Mouse (Mus musculus) 3T3-L1 (cell line): ENCODE measurements around the gene Abcb1b.
"Not testable (repeated sequence)": the region's sequence is repeated elsewhere in the genome, so short reads cannot be mapped to it uniquely, and the experiment has no call there.

Experiments used
- DNase-seq: peaks from one replicate; pipeline ENCODE4 v3.0.0-alpha.2; 2015; ENCODE audit warnings: low read depth, low spot score

Abcb1b gene

GRCm38 (mm10) chr5:8863580-8864337 lies 65.8 kb downstream of the Abcb1b start:
- no peak for DNase-seq

- not testable (repeated sequence) for DNase-seq
Observed at GRCm38 (mm10) chr5:8865630-8866029, 67.7 kb downstream of the Abcb1b start.

GRCm38 (mm10) chr5:8866366-8866765 lies 68.4 kb downstream of the Abcb1b start:
- no peak for DNase-seq

DNA sequence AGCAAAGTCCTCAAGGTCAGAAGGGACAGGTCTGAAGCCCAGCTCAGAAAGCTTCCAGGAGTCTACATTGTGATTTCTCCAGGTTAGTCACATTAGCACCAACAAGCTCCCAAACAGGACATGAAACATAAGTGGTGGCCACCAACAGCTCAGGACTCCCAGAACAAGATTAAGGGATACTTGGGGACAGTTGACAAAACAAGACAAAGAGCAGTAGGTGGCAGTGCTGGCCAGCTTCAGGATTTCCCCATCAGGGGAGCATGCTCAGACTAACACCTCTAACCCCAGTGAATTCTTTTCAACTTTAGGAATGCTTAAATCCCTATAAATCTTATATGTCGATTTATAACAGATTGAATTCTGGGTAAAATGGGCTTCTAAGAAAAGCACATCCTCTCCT lies 70.1 kb downstream of the Abcb1b start:
- DNase-seq: peak; percentile 49

GRCm38 (mm10) chr5:8872979-8873915 lies 75.3 kb downstream of the Abcb1b start:
- no peak for DNase-seq

- peak; percentile 52 for DNase-seq
Observed at GRCm38 (mm10) chr5:8877086-8877485, 79.1 kb downstream of the Abcb1b start.

DNA sequence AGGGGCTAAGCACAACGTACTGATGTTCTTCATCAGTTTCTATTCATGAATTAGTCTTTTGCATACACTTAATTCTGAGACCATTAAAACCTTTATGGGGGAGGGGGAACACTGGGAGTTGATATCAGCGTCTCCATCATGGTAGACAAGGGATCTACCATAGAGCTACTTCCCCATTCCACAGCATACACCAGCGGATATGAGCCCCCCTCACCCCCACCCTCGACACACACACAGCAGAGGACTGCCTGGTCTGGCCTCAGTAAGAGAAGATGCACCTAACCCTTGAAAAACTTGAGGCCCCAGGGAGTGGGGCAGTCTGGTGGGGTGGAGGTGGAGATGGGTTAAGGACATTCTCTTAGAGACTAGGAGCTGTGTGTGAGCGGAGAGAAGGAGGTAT lies 79.9 kb downstream of the Abcb1b start:
- DNase-seq: no peak

DNA sequence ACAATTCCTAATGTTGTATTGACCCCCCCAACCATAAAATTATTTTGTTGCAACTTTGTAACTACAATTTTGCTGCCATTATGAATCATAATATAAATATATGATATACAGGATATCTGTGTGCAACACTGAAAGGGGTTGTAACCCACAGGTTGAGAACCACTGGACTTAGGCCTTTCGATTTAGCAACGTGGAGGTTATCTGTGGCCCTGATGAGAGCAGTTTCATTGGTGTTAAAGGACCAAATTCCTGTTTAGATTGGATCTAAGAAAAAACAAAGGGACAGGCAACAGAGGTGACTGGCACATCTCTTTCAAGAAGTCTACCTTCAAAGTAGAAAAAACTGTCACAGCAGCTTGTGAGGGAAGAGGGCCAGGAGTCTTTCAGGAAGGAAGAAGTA lies 87.9 kb downstream of the Abcb1b start:
- no peak for DNase-seq

- no peak for DNase-seq
Observed at GRCm38 (mm10) chr5:8893300-8894103, 95.6 kb downstream of the Abcb1b start, which contains the start of gene Abcb4. Gene Abcb4 (plus strand): TSS chr5:8893717.

DNA sequence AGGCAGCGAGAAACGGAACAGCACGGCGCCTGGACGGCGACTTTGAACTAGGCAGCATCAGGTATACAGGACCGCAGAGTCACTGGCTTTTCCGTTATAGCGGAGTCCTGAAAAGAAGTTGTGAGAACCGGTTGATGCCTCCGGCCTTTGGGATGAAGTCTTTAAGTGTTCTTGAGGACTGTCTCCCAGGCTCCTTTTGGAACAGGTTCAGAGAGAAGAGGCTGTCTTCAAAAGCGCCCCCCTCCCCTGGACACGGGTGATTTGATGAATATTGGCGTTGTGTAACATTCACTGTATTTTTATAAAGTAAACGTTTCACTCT lies 96.1 kb downstream of the Abcb1b start:
- DNase-seq: no peak

- no peak for DNase-seq
Observed at GRCm38 (mm10) chr5:8894641-8895490, 96.9 kb downstream of the Abcb1b start.

DNA sequence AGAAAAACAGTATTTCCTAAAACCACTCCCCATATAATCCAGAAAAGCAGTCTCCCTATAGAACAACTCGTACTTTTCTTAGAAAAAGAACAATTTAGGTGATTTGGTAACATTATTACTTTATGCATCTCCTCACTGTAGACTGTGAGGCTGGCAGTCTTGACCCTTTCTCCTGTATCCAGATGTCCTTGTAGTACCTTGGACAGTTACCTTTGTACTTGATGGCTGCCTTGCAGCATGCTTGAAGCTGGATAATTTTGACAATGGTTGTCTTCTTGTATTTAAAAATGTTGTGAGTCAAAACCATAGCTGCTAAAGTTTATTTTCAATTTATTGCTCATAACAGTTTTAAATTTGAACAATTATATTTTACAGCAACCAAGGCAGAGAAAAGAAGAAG lies 98.3 kb downstream of the Abcb1b start:
- DNase-seq: peak; percentile 49

- peak; percentile 36 for DNase-seq
Observed at GRCm38 (mm10) chr5:8898246-8898645, 100.3 kb downstream of the Abcb1b start.

DNA sequence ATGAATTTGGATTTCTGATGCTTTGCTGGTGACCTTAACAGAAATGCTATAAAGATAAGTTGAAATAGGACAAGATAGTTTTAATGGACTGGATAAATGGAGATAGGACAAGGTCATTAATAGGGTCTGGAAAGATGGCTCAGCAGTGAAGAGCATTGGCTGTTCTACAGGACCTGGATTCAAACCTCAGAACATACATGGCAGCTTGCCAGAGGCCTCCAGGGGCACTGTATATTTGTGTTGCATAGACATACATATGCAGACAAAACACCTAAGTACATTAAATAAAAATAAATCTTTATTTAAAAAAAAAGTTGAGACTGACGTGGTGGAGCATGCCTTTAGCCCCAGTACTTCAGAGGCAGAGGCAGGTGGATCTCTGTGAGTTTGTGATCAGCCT lies 103.1 kb downstream of the Abcb1b start:
- DNase-seq: no peak

DNA sequence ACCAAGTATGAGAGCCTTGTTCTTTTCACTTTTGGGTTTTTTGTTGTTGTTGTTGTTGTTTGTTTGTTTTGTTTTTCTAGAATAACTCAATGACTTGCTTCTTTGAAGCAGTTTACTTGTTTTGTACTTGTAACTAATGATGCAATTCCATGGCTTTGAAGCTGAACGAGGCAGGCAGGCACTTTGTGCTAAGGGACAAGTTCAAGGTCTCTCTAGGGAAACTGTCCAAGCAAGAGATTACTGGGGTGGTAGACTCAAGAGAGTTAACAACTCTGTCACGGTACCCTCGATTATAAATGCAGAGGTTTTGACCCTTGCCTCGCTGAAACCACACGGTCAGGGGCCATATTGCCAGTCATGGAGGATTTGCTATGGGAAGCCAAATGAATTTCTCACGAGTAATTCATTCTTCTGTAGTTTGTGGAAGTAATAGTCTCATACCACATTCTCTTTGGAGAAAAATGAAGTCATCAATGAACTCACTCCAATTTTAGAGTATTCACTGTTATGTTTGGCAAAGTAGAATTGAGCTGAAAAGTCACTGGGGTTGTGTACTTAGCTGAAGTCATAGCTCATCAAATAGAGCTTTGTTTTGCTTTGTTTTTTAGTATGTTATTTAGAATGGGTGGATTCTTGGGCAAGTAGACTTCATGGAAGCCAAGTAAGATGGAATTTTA lies 104.3 kb downstream of the Abcb1b start:
- peak; percentile 79 for DNase-seq

- no peak for DNase-seq
Observed at GRCm38 (mm10) chr5:8904539-8904938, 106.6 kb downstream of the Abcb1b start.

GRCm38 (mm10) chr5:8911567-8912198 lies 113.7 kb downstream of the Abcb1b start:
- no peak for DNase-seq
